Mouse (Mus musculus) hindbrain, postnatal 0 days (tissue): ENCODE data around the gene Rsph9. TPM values are rescaled to one million over a fixed set of nuclear protein-coding genes. Genes with fewer than 3 reads are reported as not detected.

ENCODE experiments used
- ATAC-seq: fragments of 200-750 bp; cut with Nextera tagmentation; 2 replicates; pipeline ENCODE4 v1.8.0; 2017; ENCODE audit warnings: mild to moderate bottlenecking, moderate TSS enrichment, moderate library complexity
- DNase-seq: peaks from one replicate; pipeline ENCODE4 v3.0.0-alpha.2; 2015; ENCODE audit warnings: low spot score
- H3K27ac ChIP-seq: fragments of 300-500 bp; sonication (generic); 2 replicates; pipeline ENCODE4 v1.5.1; 2014; ENCODE audit warnings: mild to moderate bottlenecking
- H3K27me3 ChIP-seq: fragments of 300-500 bp; sonication (generic); 2 replicates; pipeline ENCODE4 v1.6.1; 2014; ENCODE audit warnings: low read length, mixed read lengths; ENCODE audit not compliant: insufficient read depth
- H3K36me3 ChIP-seq: fragments of 300-500 bp; sonication (generic); 2 replicates; pipeline ENCODE4 v1.6.1; 2014; ENCODE audit warnings: low read length, mixed read lengths; ENCODE audit not compliant: insufficient read depth
- H3K4me1 ChIP-seq: fragments of 300-500 bp; sonication (generic); 2 replicates; pipeline ENCODE4 v1.6.1; 2014; ENCODE audit warnings: antibody characterized with exemption, low read length, mixed read lengths; ENCODE audit not compliant: insufficient read depth
- H3K4me2 ChIP-seq: fragments of 300-500 bp; sonication (generic); 2 replicates; pipeline ENCODE4 v1.6.1; 2014; ENCODE audit warnings: low read depth, mild to moderate bottlenecking, low read length, moderate library complexity, mixed read lengths
- H3K4me3 ChIP-seq: fragments of 300-500 bp; sonication (generic); 2 replicates; pipeline ENCODE4 v1.5.1; 2014; ENCODE audit warnings: low read length
- H3K9ac ChIP-seq: fragments of 300-500 bp; sonication (generic); replicated peaks from 2 replicates; pipeline ENCODE4 v1.6.1; 2014; ENCODE audit warnings: mild to moderate bottlenecking, low read length, moderate library complexity, mixed read lengths
- H3K9me3 ChIP-seq: fragments of 300-500 bp; sonication (generic); 2 replicates; pipeline ENCODE4 v1.6.1; 2016; ENCODE audit warnings: low read length, mixed read lengths
- CTCF ChIP-seq: IDR thresholded peaks from 2 replicates; pipeline ENCODE4 v1.5.1; 2016; ENCODE audit warnings: antibody characterized with exemption, control low read depth, low read depth
- WGBS: fragments of 180-500 bp; shearing (Covaris S2); extraction: QIAGEN DNeasy Blood & Tissue Kit; methylation state at CpG from one replicate; pipeline ENCODE4 v1.1.7; 2014; 5-methylcytosine and 5-hydroxymethylcytosine counted together
- polyA plus RNA-seq: library from polyadenylated mRNA; unstranded; fragments of >200 nt; fragmentation: Nextera tagmentation; extraction: Ambion mirVana; gene quantifications from 2 replicates; pipeline ENCODE4 v1.2.1, GENCODE M21; 2015
- total RNA-seq: library from RNA; depleted of rRNA; stranded (reverse); fragments of >200 nt; gene quantifications from 2 replicates; pipeline ENCODE4 v1.2.3, GENCODE M21; 2014; rRNA removed

Rsph9 gene
- total RNA-seq (50.7 and 54.3 TPM in 2 replicates), polyA plus RNA-seq (74.7 and 80.0 TPM in 2 replicates)

DNA sequence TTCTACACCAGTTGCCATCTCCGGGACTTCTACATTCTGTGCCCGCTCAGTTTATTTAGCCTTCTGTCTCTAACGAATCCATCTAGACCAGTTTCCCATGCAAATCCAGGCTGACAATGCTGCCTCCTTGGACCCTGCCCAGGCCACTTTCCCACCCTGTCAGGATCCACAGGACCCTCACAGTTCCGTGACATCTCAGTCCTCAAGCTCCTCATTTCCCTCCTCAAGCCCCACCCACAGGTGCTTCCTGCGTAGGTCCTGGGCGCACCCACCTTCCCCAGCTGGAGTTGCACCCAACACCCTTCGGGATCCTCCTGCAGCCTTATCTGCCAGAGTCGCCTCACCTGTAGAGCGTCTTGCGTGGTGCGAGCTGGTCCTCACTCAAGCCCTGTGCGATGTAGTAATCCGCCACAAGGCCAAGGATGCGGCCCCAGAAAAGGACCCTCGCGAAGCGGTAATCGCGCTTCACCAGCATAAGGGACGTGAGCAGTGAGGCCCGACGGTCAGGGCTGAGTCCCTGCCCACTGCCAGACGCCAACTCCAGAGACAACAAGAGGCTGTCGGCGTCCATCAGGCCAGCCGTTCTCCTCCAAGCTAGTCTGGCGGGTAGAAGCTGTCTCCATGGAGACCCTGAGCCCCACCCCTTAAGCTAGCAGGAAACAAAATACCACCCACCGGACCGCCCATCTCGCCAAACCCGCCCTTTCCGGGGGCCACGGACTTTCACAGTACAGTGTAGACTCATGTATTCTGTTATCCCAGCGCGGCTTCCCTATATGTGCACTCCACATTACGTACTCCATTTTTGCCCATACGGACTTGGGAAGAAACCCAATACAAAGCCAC, at the start of gene Rsph9:
Gene Rsph9 (minus strand): TSS at position 639 of the 846 bp plus-strand sequence.
- WGBS, result 6% methylated on average over 37 of the region's 37 CpGs
- H3K4me1 ChIP-seq, result peaks cover 4% of the 10 kb centered on the region; the same call in 1 of the 2 replicates
- H3K27me3 ChIP-seq, result no peaks in the 10 kb centered on the region
- peak within 1 kb of the TSS; percentile 77 for H3K4me2 ChIP-seq
- DNase-seq, result peak; percentile 89
- H3K36me3 ChIP-seq, result peaks cover 16% of the 10 kb centered on the region
- ATAC-seq, result peak; percentile 98
- H3K9me3 ChIP-seq, result no peaks in the 10 kb centered on the region
- H3K27ac ChIP-seq, result peak within 1 kb of the TSS; percentile 68; the same call in 1 of the 2 replicates
- H3K9ac ChIP-seq, result peak within 1 kb of the TSS; percentile 46
- 0 out of 2 replicates have a peak, but pooled peaks have one; percentile 4 for TF ChIP-seq CTCF
- peak within 1 kb of the TSS; percentile 53 for H3K4me3 ChIP-seq

DNA sequence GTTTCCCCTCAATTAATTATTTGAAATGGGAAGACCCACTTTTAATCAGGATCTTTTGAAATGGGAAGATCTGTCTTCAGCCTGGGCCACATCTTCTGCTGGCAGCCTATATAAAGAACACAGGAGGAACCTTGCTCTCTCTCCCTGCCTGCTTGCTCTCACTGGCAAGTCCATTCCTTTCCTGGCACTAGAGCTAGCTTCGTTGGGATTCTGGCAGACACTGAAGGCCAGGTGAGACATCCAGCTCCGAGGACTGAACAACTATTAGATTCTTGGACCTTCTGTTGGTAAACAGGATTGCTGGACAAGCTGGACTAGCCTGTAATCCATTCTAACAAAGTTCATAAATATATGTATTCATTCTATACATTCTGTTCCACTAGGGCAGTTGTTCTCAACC, 44.8 kb upstream of the Rsph9 start:
- Histone ChIP-seq H3K4me3 (no peak overlapping the region), H3K4me2 (no peak overlapping the region), H3K4me1 (no peaks in the 10 kb centered on the region), H3K27me3 (no peaks in the 10 kb centered on the region), H3K9me3 (no peaks in the 10 kb centered on the region), H3K9ac (no peak overlapping the region), H3K27ac (no peak overlapping the region), H3K36me3 (peaks cover 54% of the 10 kb centered on the region)
- TF ChIP-seq CTCF, result no peak
- WGBS, result 82% methylated on average over 2 of the region's 2 CpGs
- DNase-seq (no peak), ATAC-seq (no peak)

DNA sequence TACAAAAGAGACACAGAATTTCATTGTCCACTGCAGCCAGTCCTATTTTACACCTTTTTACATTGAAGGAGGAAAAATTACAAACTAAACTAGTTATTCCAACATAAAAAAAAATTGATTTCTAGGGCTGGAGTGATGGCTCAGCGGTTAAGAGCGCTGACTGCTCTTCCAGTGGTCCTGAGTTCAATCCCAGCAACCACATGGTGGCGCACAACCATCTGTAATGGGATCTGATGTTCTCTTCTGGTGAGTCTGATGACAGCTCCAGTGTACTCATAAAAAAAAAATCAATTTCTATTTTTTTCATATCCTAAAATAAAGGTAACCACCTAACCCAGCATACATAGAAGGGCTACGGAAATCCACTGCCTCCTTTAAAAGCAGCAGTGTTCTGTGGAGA, 38.3 kb upstream of the Rsph9 start:
- H3K27ac ChIP-seq, result no peak overlapping the region
- TF ChIP-seq CTCF, result peak; percentile 47
- H3K9ac ChIP-seq, result no peak overlapping the region
- H3K36me3 ChIP-seq, result peaks cover 73% of the 10 kb centered on the region
- WGBS, result 85% methylated on average over 4 of the region's 4 CpGs
- H3K4me1 ChIP-seq, result no peaks in the 10 kb centered on the region
- DNase-seq (no peak), ATAC-seq (no peak)
- H3K27me3 ChIP-seq, result no peaks in the 10 kb centered on the region
- no peaks in the 10 kb centered on the region for H3K9me3 ChIP-seq
- H3K4me2 ChIP-seq, result no peak overlapping the region
- no peak overlapping the region for H3K4me3 ChIP-seq

DNA sequence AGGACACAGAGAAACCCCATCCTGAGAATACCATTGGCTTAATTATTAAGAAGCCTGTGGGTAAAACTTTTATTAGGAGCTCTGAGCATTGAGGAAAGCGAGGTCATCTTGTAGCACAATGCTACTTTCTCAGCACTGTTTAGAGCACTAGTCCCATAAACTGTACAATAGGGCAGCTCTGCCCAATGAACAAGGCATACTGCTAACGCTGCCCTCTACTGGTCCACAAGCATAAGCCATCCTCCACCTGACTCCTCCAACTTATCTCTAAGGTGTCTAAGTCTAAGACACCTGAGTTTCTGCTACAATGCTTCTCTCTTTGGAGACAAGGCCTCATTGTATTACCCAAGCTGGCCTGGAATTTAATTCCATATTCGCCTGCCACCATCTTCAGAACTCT, 26.5 kb upstream of the Rsph9 start:
- H3K27ac ChIP-seq, result no peak overlapping the region
- TF ChIP-seq CTCF, result peak; percentile 72
- H3K9ac ChIP-seq, result no peak overlapping the region
- ATAC-seq (no peak), DNase-seq (peak; percentile 66)
- H3K27me3 ChIP-seq, result no peaks in the 10 kb centered on the region
- no peaks in the 10 kb centered on the region for H3K4me1 ChIP-seq
- H3K4me2 ChIP-seq, result no peak overlapping the region
- WGBS, result 77% methylated on average over 3 of the region's 3 CpGs
- no peaks in the 10 kb centered on the region for H3K9me3 ChIP-seq
- H3K36me3 ChIP-seq, result peaks cover 38% of the 10 kb centered on the region
- H3K4me3 ChIP-seq, result no peak overlapping the region

DNA sequence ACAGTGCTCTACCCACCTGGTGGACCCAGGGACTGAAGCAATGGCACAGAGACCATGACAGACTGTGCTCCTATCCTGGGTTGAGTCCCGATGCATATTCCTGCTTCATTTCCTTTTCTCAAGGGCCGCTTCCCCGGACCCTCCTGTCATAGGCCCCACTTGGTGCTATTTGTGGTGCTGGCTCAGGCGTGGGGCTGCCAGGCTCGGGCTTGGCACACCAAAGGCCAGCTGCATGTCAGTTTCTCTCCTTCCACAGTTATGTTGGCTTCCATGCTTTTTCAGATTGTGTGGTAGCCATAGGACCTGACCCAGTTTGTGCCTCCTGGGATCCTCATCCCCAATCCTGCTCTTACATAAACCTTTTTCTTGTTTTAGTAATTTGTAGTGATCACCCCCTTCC, 24.8 kb upstream of the Rsph9 start:
- H3K9ac ChIP-seq, result no peak overlapping the region
- no peaks in the 10 kb centered on the region for H3K4me1 ChIP-seq

DNA sequence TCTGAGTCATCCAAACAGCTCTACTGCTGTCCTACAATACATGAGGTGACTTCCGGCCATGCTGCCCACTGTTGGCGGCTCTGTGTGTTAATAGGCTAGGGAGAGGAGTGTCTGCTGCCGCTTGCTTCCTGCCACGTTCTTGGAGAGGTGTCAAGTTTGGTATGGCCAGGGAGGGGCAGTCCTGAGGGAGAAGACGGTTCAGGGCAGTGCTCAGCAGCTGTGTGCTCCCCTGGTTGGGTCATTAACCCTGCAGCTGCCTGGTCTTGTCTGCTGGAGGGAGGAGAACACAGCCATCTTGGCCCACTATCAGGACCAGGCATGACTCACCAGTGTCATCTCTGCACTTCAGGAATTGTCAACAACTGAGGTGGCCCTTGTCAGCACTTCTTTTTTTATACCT, 24.3 kb upstream of the Rsph9 start:
- Histone ChIP-seq H3K36me3 (peaks cover 54% of the 10 kb centered on the region), H3K9me3 (no peaks in the 10 kb centered on the region), H3K4me1 (peaks cover under 1% of the 10 kb centered on the region; the same call in 1 of the 2 replicates), H3K27ac (no peak overlapping the region), H3K9ac (no peak overlapping the region), H3K4me3 (no peak overlapping the region), H3K27me3 (no peaks in the 10 kb centered on the region), H3K4me2 (no peak overlapping the region)
- no peak for DNase-seq
- TF ChIP-seq CTCF, result no peak
- no peak for ATAC-seq
- 48% methylated on average over 5 of the region's 5 CpGs for WGBS

More for the DNA sequence above, 24.8 kb upstream of the Rsph9 start:
- TF ChIP-seq CTCF, result no peak
- Histone ChIP-seq H3K4me3 (no peak overlapping the region), H3K27ac (no peak overlapping the region), H3K9me3 (no peaks in the 10 kb centered on the region), H3K4me2 (no peak overlapping the region), H3K36me3 (peaks cover 54% of the 10 kb centered on the region), H3K27me3 (no peaks in the 10 kb centered on the region)
- DNase-seq (no peak), ATAC-seq (no peak)
- WGBS, result 91% methylated on average over 5 of the region's 5 CpGs

DNA sequence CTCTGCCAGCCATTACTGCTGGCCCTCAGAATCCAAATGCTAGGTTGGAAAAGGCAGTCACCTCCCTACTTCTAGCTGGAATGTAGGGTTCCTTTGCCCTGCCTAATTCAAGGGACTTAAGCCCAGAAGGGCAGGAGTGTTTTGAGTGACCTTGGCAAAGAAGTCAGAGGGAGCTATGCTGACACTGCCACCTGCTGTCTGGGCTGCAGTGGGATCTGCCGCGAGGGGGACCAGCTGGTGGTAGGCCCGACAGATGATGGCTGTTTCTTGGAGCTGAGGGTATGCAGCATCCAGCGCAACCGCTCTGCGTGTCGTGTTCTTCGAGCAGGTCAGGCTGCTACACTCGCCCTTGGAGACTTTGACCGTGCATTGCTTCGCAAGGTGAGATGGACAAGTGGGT, 23.0 kb upstream of the Rsph9 start:
- WGBS, result 78% methylated on average over 11 of the region's 11 CpGs
- H3K27ac ChIP-seq, result no peak overlapping the region
- ATAC-seq (no peak), DNase-seq (peak; percentile 30)
- H3K4me2 ChIP-seq, result no peak overlapping the region
- H3K36me3 ChIP-seq, result peaks cover 43% of the 10 kb centered on the region
- peak overlapping the region; percentile 28; the same call in 1 of the 2 replicates for H3K9ac ChIP-seq
- H3K4me3 ChIP-seq, result no peak overlapping the region
- H3K9me3 ChIP-seq, result no peaks in the 10 kb centered on the region
- H3K4me1 ChIP-seq, result peaks cover 3% of the 10 kb centered on the region; the same call in 1 of the 2 replicates
- peak; percentile 61 for TF ChIP-seq CTCF
- H3K27me3 ChIP-seq, result no peaks in the 10 kb centered on the region
